Mouse (Mus musculus) midbrain, embryonic 10.5 days (tissue): Measurements from ENCODE around the gene Jaml. TPM values are rescaled to one million over a fixed set of nuclear protein-coding genes. Genes with fewer than 3 reads are reported as not detected.

ENCODE experiments used
- DNase-seq: peaks from one replicate; pipeline ENCODE4 v3.0.0-alpha.2; 2017; ENCODE audit warnings: low spot score
- H3K27ac ChIP-seq: fragments of 300-500 bp; sonication (generic); replicated peaks from 2 replicates; pipeline ENCODE4 v1.5.1; 2016; ENCODE audit warnings: mild to moderate bottlenecking
- H3K27me3 ChIP-seq: fragments of 300-500 bp; sonication (generic); 2 replicates; pipeline ENCODE4 v1.6.1; 2016; ENCODE audit warnings: low read depth, mild to moderate bottlenecking; ENCODE audit not compliant: poor library complexity, severe bottlenecking
- H3K36me3 ChIP-seq: fragments of 300-500 bp; sonication (generic); 2 replicates; pipeline ENCODE4 v1.6.1; 2016; ENCODE audit warnings: mild to moderate bottlenecking, moderate library complexity
- H3K4me1 ChIP-seq: fragments of 300-500 bp; sonication (generic); 2 replicates; pipeline ENCODE4 v1.6.1; 2016
- H3K4me3 ChIP-seq: fragments of 300-500 bp; sonication (generic); 2 replicates; pipeline ENCODE4 v1.5.1; 2016; ENCODE audit warnings: mild to moderate bottlenecking, moderate library complexity
- H3K9me3 ChIP-seq: fragments of 300-500 bp; sonication (generic); replicated peaks from 2 replicates; pipeline ENCODE4 v1.6.1; 2016; ENCODE audit warnings: mild to moderate bottlenecking
- WGBS: fragments of 180-500 bp; shearing (Covaris S2); methylation state at CpG from one replicate; pipeline ENCODE4 v1.1.7; 2016; 5-methylcytosine and 5-hydroxymethylcytosine counted together
- polyA plus RNA-seq: library from polyadenylated mRNA; unstranded; fragments of >200 nt; fragmentation: Nextera tagmentation; extraction: Ambion mirVana; gene quantifications from 2 replicates; pipeline ENCODE4 v1.2.1, GENCODE M21; 2016

Jaml gene
- polyA plus RNA-seq, 1 experiment from 2014 or later, result 0.10 TPM

DNA sequence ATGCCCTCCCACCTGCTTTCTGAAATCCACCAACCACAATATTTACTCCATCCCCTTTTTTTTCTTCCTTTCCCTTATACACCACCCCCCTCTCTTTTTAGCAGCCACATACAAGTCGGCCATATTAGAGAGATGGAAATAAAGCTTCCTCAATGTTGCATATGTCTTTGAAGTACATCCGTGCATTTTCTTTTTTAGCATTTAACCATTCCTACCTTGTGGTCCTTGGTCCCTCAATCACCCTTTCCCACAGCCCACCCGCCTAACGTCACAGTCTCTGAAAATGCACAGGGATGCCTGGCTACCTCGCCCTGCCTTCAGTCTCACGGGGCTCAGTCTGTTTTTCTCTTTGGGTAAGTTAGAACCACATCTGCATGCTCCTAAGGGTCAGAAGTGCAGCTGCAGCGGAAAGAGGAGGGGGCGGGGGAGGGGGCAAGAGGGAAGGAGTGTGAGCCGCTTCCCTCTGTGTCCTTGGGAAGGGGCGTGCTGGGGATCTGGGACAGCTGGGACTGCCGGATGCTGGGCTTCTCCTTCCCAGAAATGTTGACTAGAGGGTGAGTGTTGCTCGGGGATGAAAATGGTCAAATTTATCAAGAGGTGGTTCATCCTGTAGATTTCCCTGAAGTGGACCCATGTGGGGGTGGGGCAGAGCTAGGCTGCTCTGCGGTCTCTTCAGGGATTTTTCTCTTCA is 38.9 kb downstream of the Jaml start, which contains the start of gene Scn2b:
TSS of gene Scn2b (plus strand) at position 42 of the 691 bp plus-strand sequence.
- peak; percentile 31 for DNase-seq
- H3K4me1 ChIP-seq, result peaks cover 32% of the 10 kb centered on the region
- WGBS, result under 1% methylated on average over 13 of the region's 13 CpGs
- peaks cover 48% of the 10 kb centered on the region for H3K27me3 ChIP-seq
- H3K27ac ChIP-seq, result peak within 1 kb of the TSS; percentile 86
- H3K4me3 ChIP-seq, result peak within 1 kb of the TSS; percentile 60
- no peaks in the 10 kb centered on the region for H3K9me3 ChIP-seq
- no peaks in the 10 kb centered on the region for H3K36me3 ChIP-seq

GRCm38 (mm10) chr9:45118552-45118951 is 39.6 kb downstream of the Jaml start:
- Histone ChIP-seq H3K4me3 (peak overlapping the region; percentile 60), H3K4me1 (peaks cover 32% of the 10 kb centered on the region), H3K27me3 (peaks cover 48% of the 10 kb centered on the region), H3K9me3 (no peaks in the 10 kb centered on the region), H3K36me3 (no peaks in the 10 kb centered on the region), H3K27ac (peak overlapping the region; percentile 86)
- 31% methylated on average over 10 of the region's 10 CpGs for WGBS
- DNase-seq, result no peak

DNA sequence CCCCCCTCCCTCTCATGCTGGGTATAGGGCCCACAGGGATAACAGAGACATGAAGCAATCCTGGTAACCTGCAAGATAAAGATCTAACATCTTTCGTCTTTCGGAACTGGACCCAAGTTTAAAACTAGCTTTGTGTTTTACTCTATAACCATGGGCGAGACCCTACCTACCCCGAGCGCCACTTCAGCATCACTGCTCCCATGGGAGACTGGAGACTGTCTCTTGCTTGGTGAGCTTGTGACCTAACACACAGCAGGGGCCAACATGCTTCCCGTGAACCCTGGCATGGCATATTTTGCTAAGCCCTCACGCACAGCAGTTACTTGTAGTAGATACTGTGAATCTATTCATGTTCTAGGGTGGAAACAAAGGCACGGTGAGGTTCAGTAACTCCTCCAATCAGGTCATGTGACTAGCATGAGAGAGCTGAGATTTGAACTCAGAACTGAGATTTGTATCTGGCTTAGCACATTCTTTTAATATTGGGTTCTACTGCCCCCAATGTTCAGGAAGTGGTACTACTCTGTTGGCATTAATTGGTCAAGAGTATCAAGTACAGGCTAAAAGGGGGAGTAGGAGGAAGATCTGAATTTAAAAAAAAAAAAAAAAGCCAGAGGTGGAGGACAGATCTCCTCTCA is 40.5 kb downstream of the Jaml start:
- Histone ChIP-seq H3K36me3 (no peaks in the 10 kb centered on the region), H3K9me3 (no peaks in the 10 kb centered on the region), H3K4me3 (no peak overlapping the region), H3K4me1 (peaks cover 32% of the 10 kb centered on the region), H3K27me3 (peaks cover 48% of the 10 kb centered on the region), H3K27ac (no peak overlapping the region)
- DNase-seq, result no peak
- 96% methylated on average over 8 of the region's 8 CpGs for WGBS

GRCm38 (mm10) chr9:45119954-45120530 is 41.1 kb downstream of the Jaml start:
- H3K9me3 ChIP-seq, result no peaks in the 10 kb centered on the region
- H3K36me3 ChIP-seq, result no peaks in the 10 kb centered on the region
- H3K4me3 ChIP-seq, result no peak overlapping the region
- H3K27ac ChIP-seq, result no peak overlapping the region
- H3K27me3 ChIP-seq, result peaks cover 48% of the 10 kb centered on the region
- WGBS, result 93% methylated on average over 14 of the region's 14 CpGs
- peaks cover 32% of the 10 kb centered on the region for H3K4me1 ChIP-seq
- DNase-seq, result no peak

GRCm38 (mm10) chr9:45120567-45120966 is 41.6 kb downstream of the Jaml start:
- Histone ChIP-seq H3K9me3 (no peaks in the 10 kb centered on the region), H3K4me1 (peaks cover 29% of the 10 kb centered on the region), H3K4me3 (no peak overlapping the region), H3K36me3 (0 out of 2 replicates have a peak, but pooled peaks cover 4% of the 10 kb centered on the region), H3K27me3 (peaks cover 48% of the 10 kb centered on the region), H3K27ac (no peak overlapping the region)
- DNase-seq, result no peak
- 91% methylated on average over 6 of the region's 6 CpGs for WGBS

GRCm38 (mm10) chr9:45121001-45121400 is 42.0 kb downstream of the Jaml start:
- Histone ChIP-seq H3K4me3 (no peak overlapping the region), H3K36me3 (0 out of 2 replicates have a peak, but pooled peaks cover 9% of the 10 kb centered on the region), H3K9me3 (no peaks in the 10 kb centered on the region), H3K4me1 (peaks cover 25% of the 10 kb centered on the region), H3K27me3 (peaks cover 45% of the 10 kb centered on the region), H3K27ac (no peak overlapping the region)
- no peak for DNase-seq
- 66% methylated on average over 6 of the region's 6 CpGs for WGBS

DNA sequence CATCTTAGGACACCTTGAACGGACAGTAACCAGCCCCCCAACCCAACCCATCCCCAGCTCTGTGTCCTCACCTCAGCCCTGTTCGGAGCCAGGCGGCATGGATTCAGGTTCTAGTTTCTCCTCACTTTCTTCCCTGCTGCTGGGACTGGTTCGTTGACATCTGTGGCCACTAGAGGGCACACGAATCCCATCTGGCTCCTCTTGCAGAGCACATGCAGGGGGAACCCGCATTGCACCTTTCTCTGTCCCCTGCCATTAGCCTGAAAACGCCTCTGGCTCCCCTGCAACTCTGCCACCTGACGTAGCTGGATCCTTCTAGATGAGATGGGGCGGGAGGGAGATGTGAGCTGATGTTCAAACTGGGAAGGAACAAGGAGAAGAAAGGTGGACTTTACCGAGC is 42.8 kb downstream of the Jaml start:
- H3K36me3 ChIP-seq, result 0 out of 2 replicates have a peak, but pooled peaks cover 9% of the 10 kb centered on the region
- DNase-seq, result peak; percentile 78
- H3K27ac ChIP-seq, result 0 out of 2 replicates have a peak overlapping the region, but pooled peaks have one; percentile 20
- H3K4me3 ChIP-seq, result peak overlapping the region; percentile 35; the same call in 1 of the 2 replicates
- H3K9me3 ChIP-seq, result no peaks in the 10 kb centered on the region
- WGBS, result 6% methylated on average over 10 of the region's 10 CpGs
- H3K27me3 ChIP-seq, result peaks cover 37% of the 10 kb centered on the region
- peaks cover 21% of the 10 kb centered on the region for H3K4me1 ChIP-seq

DNA sequence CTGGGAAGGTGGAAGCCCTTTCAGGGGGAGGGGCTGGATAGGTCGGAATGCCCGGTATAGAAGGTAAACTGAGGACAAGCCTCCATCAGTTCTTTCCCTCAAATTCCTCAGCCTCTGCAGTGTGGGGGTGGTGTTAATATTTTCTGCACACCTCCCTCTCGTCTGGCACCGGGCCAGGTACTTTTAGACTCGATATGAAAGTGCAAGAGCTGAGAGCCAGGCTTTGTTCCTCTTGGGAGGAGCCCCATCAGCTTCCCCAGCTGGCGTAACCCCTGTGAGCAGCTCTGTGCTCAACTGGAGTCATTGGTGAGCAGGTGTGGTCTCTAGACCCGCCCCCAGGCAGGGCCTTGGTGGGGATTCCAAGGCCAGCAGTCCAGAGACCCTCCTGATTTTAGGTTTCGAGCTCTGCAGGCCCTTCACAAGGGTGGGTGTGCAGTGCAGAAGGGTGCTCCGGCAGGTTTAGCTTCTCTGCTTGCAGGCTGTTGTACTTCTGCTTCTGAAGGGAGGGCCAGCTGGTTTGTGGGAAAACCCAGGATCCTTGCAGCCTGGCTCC is 43.3 kb downstream of the Jaml start:
- 0 out of 2 replicates have a peak, but pooled peaks cover 9% of the 10 kb centered on the region for H3K36me3 ChIP-seq
- H3K9me3 ChIP-seq, result no peaks in the 10 kb centered on the region
- H3K4me3 ChIP-seq, result peak overlapping the region; percentile 35; the same call in 1 of the 2 replicates
- H3K4me1 ChIP-seq, result peaks cover 21% of the 10 kb centered on the region
- WGBS, result 28% methylated on average over 9 of the region's 9 CpGs
- H3K27ac ChIP-seq, result peak overlapping the region; percentile 20; the same call in 1 of the 2 replicates
- DNase-seq, result no peak
- H3K27me3 ChIP-seq, result peaks cover 32% of the 10 kb centered on the region

GRCm38 (mm10) chr9:45125211-45125610 is 46.2 kb downstream of the Jaml start:
- Histone ChIP-seq H3K9me3 (no peaks in the 10 kb centered on the region), H3K4me1 (peaks cover 8% of the 10 kb centered on the region), H3K27me3 (peaks cover 29% of the 10 kb centered on the region), H3K36me3 (0 out of 2 replicates have a peak, but pooled peaks cover 9% of the 10 kb centered on the region), H3K4me3 (no peak overlapping the region), H3K27ac (no peak overlapping the region)
- no peak for DNase-seq
- WGBS, result 93% methylated on average over 14 of the region's 14 CpGs

DNA sequence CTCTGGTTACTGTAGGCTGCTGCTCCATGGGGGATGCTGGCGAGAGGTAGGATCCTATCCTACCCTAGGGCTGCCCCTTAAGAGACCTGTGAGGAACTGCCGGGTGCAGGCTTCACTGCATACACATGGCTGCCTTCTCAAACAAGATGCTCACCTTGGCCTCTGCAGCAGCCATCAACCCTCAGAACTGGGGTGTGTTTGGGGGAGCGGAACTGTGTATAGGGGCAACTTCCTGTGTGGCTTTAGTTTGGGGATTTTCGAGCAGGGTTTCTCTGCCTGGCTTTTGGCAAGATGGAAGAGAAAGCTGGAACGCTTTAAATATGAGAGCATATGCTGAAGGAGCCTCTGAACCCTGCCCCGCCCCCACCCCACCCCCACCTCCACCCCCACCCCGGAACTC is 48.0 kb downstream of the Jaml start:
- H3K36me3 ChIP-seq, result 0 out of 2 replicates have a peak, but pooled peaks cover 9% of the 10 kb centered on the region
- no peak overlapping the region for H3K4me3 ChIP-seq
- WGBS, result 50% methylated on average over 7 of the region's 7 CpGs
- peaks cover 13% of the 10 kb centered on the region for H3K27me3 ChIP-seq
- DNase-seq, result no peak
- no peak overlapping the region for H3K27ac ChIP-seq
- H3K9me3 ChIP-seq, result no peaks in the 10 kb centered on the region
- peaks cover 6% of the 10 kb centered on the region for H3K4me1 ChIP-seq

DNA sequence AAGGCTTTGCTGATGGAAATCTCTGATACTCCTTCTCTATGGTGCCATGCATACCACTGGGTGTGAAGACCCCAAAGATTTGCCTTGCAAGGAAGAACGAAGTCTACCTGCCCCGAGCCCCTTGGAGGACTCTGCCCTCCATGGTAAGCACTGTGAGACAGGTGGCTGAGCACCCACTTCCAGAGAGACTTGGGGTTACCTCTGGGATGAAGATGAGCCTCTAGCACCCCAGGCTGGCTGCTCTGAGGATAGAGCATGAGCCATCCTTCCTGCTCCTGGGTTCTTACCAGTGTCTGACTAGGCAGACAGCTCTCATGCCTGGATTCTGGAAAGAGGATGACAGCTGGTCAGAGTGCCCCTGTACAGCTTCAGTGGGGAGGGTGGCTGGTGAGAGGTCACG is 51.1 kb downstream of the Jaml start:
- Histone ChIP-seq H3K36me3 (0 out of 2 replicates have a peak, but pooled peaks cover 9% of the 10 kb centered on the region), H3K4me1 (peaks cover 12% of the 10 kb centered on the region; the same call in 1 of the 2 replicates), H3K27me3 (peaks cover 24% of the 10 kb centered on the region), H3K27ac (no peak overlapping the region), H3K4me3 (no peak overlapping the region), H3K9me3 (no peaks in the 10 kb centered on the region)
- no peak for DNase-seq
- WGBS, result 81% methylated on average over 3 of the region's 3 CpGs

- Histone ChIP-seq H3K36me3 (no peaks in the 10 kb centered on the region), H3K4me3 (no peak overlapping the region), H3K9me3 (no peaks in the 10 kb centered on the region), H3K27ac (no peak overlapping the region), H3K27me3 (peaks cover 60% of the 10 kb centered on the region), H3K4me1 (peaks cover 47% of the 10 kb centered on the region)
- DNase-seq, result peak; percentile 25
- 21% methylated on average over 5 of the region's 5 CpGs for WGBS
Observed at GRCm38 (mm10) chr9:45133484-45134310, 54.7 kb downstream of the Jaml start.
